Mouse (Mus musculus): ENCODE measurements at regions not wholly inside any gene's neighbourhood (a gene's known extent, or its start where the extent isn't known, plus 50 kb on each side); places are given as distances from the start of the nearest gene placed in this dataset.

DNA sequence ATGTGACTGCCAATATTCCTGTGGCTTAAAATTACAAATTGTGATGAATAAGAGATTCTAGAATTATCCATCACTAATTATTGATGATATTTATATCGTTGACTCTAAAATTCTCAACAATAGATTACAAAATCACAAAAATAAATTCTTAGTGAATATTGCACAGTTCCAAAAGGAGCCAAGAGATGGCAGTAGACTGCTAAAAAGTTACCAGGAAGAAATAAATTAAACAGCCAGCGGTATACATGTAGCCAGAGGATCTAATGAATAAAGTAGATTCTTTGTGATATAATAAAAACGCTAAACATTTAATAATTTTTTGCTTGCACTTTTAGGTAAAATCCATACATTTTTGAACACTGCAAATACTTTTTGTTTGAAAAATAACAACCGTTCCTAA is 294.7 kb downstream of the Lipi start:
- H3K4me1 ChIP-seq (ENCODE audit: control insufficient read depth, insufficient read depth, low read length) = no peaks in the 10 kb centered on the region
- no peaks in the 10 kb centered on the region for H3K27me3 ChIP-seq (ENCODE audit: control insufficient read depth, insufficient read depth, low read length)
- no peak overlapping the region for H3K27ac ChIP-seq (replicated peaks; ENCODE audit: low read depth, low read length)
- no peak overlapping the region for H3K4me3 ChIP-seq (ENCODE audit: low read depth, low read length)
- H3K4me2 ChIP-seq (ENCODE audit: low read depth, severe bottlenecking) = no peak overlapping the region
- no peaks in the 10 kb centered on the region for H3K36me3 ChIP-seq (ENCODE audit: control insufficient read depth, insufficient read depth, low read length)
- ATAC-seq (ENCODE audit: insufficient number of reproducible peaks, low FRiP score, low TSS enrichment, low read depth) = no peak
- WGBS = 49% methylated on average over 4 of the region's 4 CpGs
- no peaks in the 10 kb centered on the region for H3K9me3 ChIP-seq (ENCODE audit: control insufficient read depth, low read length)
- H3K9ac ChIP-seq (ENCODE audit: low read length) = no peak overlapping the region
- no peak for DNase-seq (ENCODE audit: low spot score)

DNA sequence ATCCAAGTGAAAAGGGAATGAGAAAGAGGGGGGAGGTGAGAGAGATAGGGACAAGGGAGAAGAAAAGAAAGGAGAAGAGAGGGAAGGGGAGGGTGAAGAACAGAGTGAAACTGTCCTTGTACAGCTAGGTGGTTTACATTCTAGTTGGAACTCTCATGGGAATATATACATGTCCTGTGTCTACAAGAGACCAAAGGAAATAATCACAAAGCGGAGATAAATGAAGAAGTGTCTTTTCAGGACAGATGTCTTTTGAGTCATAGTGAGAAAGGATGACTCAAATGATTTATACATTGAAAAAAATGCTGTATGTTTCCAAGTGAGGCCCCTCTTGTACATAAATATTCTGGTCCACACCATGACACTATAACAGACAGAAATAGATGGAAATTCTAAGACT is 298.7 kb downstream of the Lipi start:
- H3K27me3 ChIP-seq (ENCODE audit: control insufficient read depth, insufficient read depth, low read length) = no peaks in the 10 kb centered on the region
- H3K4me1 ChIP-seq (ENCODE audit: control insufficient read depth, insufficient read depth, low read length) = no peaks in the 10 kb centered on the region
- DNase-seq (ENCODE audit: low spot score) (no peak), ATAC-seq (ENCODE audit: insufficient number of reproducible peaks, low FRiP score, low TSS enrichment, low read depth) (no peak)
- no peak overlapping the region for H3K9ac ChIP-seq (ENCODE audit: low read length)
- no peak overlapping the region for H3K4me3 ChIP-seq (ENCODE audit: low read depth, low read length)
- H3K4me2 ChIP-seq (ENCODE audit: low read depth, severe bottlenecking) = no peak overlapping the region
- no peaks in the 10 kb centered on the region for H3K9me3 ChIP-seq (ENCODE audit: control insufficient read depth, low read length)
- WGBS = 86% methylated on average over 1 of the region's 1 CpGs
- no peaks in the 10 kb centered on the region for H3K36me3 ChIP-seq (ENCODE audit: control insufficient read depth, insufficient read depth, low read length)
- no peak overlapping the region for H3K27ac ChIP-seq (replicated peaks; ENCODE audit: low read depth, low read length)

- Histone ChIP-seq H3K27me3 (ENCODE audit: control insufficient read depth, insufficient read depth, low read length) (no peaks in the 10 kb centered on the region), H3K27ac (replicated peaks; ENCODE audit: low read depth, low read length) (no peak overlapping the region), H3K4me2 (ENCODE audit: low read depth, severe bottlenecking) (no peak overlapping the region), H3K9me3 (ENCODE audit: control insufficient read depth, low read length) (no peaks in the 10 kb centered on the region), H3K4me3 (ENCODE audit: low read depth, low read length) (no peak overlapping the region), H3K36me3 (ENCODE audit: control insufficient read depth, insufficient read depth, low read length) (no peaks in the 10 kb centered on the region), H3K9ac (ENCODE audit: low read length) (no peak overlapping the region), H3K4me1 (ENCODE audit: control insufficient read depth, insufficient read depth, low read length) (no peaks in the 10 kb centered on the region)
- ATAC-seq (ENCODE audit: insufficient number of reproducible peaks, low FRiP score, low TSS enrichment, low read depth) (no peak), DNase-seq (ENCODE audit: low spot score) (no peak)
- WGBS = 81% methylated on average over 2 of the region's 2 CpGs
These were observed 300.1 kb downstream of the Lipi start for GRCm38 (mm10) chr16:75285811-75286210.

- WGBS = 91% methylated on average over 6 of the region's 6 CpGs
- Histone ChIP-seq H3K4me2 (ENCODE audit: low read depth, severe bottlenecking) (no peak overlapping the region), H3K9me3 (ENCODE audit: control insufficient read depth, low read length) (no peaks in the 10 kb centered on the region), H3K36me3 (ENCODE audit: control insufficient read depth, insufficient read depth, low read length) (no peaks in the 10 kb centered on the region), H3K4me3 (ENCODE audit: low read depth, low read length) (no peak overlapping the region), H3K9ac (ENCODE audit: low read length) (no peak overlapping the region), H3K27me3 (ENCODE audit: control insufficient read depth, insufficient read depth, low read length) (no peaks in the 10 kb centered on the region), H3K4me1 (ENCODE audit: control insufficient read depth, insufficient read depth, low read length) (no peaks in the 10 kb centered on the region), H3K27ac (replicated peaks; ENCODE audit: low read depth, low read length) (no peak overlapping the region)
- ATAC-seq (ENCODE audit: insufficient number of reproducible peaks, low FRiP score, low TSS enrichment, low read depth) = no peak
- no peak for DNase-seq (ENCODE audit: low spot score)
These were observed 322.0 kb downstream of the Lipi start for GRCm38 (mm10) chr16:75263903-75264302.

GRCm38 (mm10) chr16:75254981-75255380 is 330.9 kb downstream of the Lipi start:
- no peak overlapping the region for H3K27ac ChIP-seq (replicated peaks; ENCODE audit: low read depth, low read length)
- ATAC-seq (ENCODE audit: insufficient number of reproducible peaks, low FRiP score, low TSS enrichment, low read depth) (no peak), DNase-seq (ENCODE audit: low spot score) (no peak)
- no peak overlapping the region for H3K9ac ChIP-seq (ENCODE audit: low read length)
- no peaks in the 10 kb centered on the region for H3K27me3 ChIP-seq (ENCODE audit: control insufficient read depth, insufficient read depth, low read length)
- H3K4me1 ChIP-seq (ENCODE audit: control insufficient read depth, insufficient read depth, low read length) = no peaks in the 10 kb centered on the region
- no peaks in the 10 kb centered on the region for H3K9me3 ChIP-seq (ENCODE audit: control insufficient read depth, low read length)
- no peak overlapping the region for H3K4me3 ChIP-seq (ENCODE audit: low read depth, low read length)
- WGBS = 89% methylated on average over 1 of the region's 1 CpGs
- no peak overlapping the region for H3K4me2 ChIP-seq (ENCODE audit: low read depth, severe bottlenecking)
- H3K36me3 ChIP-seq (ENCODE audit: control insufficient read depth, insufficient read depth, low read length) = no peaks in the 10 kb centered on the region

GRCm38 (mm10) chr16:75249170-75249569 is 336.7 kb downstream of the Lipi start:
- no peak for ATAC-seq (ENCODE audit: insufficient number of reproducible peaks, low FRiP score, low TSS enrichment, low read depth)
- Histone ChIP-seq H3K27ac (replicated peaks; ENCODE audit: low read depth, low read length) (no peak overlapping the region), H3K36me3 (ENCODE audit: control insufficient read depth, insufficient read depth, low read length) (no peaks in the 10 kb centered on the region), H3K4me3 (ENCODE audit: low read depth, low read length) (no peak overlapping the region), H3K4me1 (ENCODE audit: control insufficient read depth, insufficient read depth, low read length) (no peaks in the 10 kb centered on the region), H3K4me2 (ENCODE audit: low read depth, severe bottlenecking) (no peak overlapping the region), H3K27me3 (ENCODE audit: control insufficient read depth, insufficient read depth, low read length) (no peaks in the 10 kb centered on the region), H3K9me3 (ENCODE audit: control insufficient read depth, low read length) (no peaks in the 10 kb centered on the region), H3K9ac (ENCODE audit: low read length) (no peak overlapping the region)
- DNase-seq (ENCODE audit: low spot score) = no peak
- 40% methylated on average over 5 of the region's 5 CpGs for WGBS

- Histone ChIP-seq H3K4me2 (ENCODE audit: low read depth, severe bottlenecking) (no peak overlapping the region), H3K27ac (replicated peaks; ENCODE audit: low read depth, low read length) (no peak overlapping the region), H3K9ac (ENCODE audit: low read length) (no peak overlapping the region), H3K27me3 (ENCODE audit: control insufficient read depth, insufficient read depth, low read length) (no peaks in the 10 kb centered on the region), H3K9me3 (ENCODE audit: control insufficient read depth, low read length) (no peaks in the 10 kb centered on the region), H3K4me1 (ENCODE audit: control insufficient read depth, insufficient read depth, low read length) (no peaks in the 10 kb centered on the region), H3K4me3 (ENCODE audit: low read depth, low read length) (no peak overlapping the region), H3K36me3 (ENCODE audit: control insufficient read depth, insufficient read depth, low read length) (no peaks in the 10 kb centered on the region)
- ATAC-seq (ENCODE audit: insufficient number of reproducible peaks, low FRiP score, low TSS enrichment, low read depth) = no peak
- WGBS = 93% methylated on average over 2 of the region's 2 CpGs
- DNase-seq (ENCODE audit: low spot score) = no peak
These were observed 345.5 kb downstream of the Lipi start for GRCm38 (mm10) chr16:75240383-75240782.

DNA sequence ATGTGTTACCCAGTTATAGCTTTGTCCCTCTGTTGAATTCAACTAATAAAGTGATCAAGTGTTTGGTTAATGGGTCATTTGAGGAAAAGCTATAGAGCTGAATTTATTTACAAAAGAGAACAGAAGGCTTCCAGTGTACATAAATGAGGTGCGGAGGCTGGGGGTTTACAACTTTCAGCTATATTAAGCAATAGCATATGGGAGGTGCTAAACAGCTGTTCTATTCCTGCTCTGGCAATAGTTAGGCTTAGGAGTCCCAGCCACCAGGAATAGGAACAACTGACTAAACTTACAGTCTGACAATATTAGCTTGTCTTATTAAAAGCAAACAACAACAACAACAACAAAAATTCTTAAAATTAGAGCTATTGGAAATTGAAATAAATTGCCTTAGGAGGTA is 353.7 kb downstream of the Lipi start:
- Histone ChIP-seq H3K27me3 (ENCODE audit: control insufficient read depth, insufficient read depth, low read length) (no peaks in the 10 kb centered on the region), H3K27ac (replicated peaks; ENCODE audit: low read depth, low read length) (no peak overlapping the region), H3K9ac (ENCODE audit: low read length) (no peak overlapping the region), H3K9me3 (ENCODE audit: control insufficient read depth, low read length) (no peaks in the 10 kb centered on the region), H3K4me3 (ENCODE audit: low read depth, low read length) (no peak overlapping the region), H3K4me2 (ENCODE audit: low read depth, severe bottlenecking) (no peak overlapping the region), H3K4me1 (ENCODE audit: control insufficient read depth, insufficient read depth, low read length) (no peaks in the 10 kb centered on the region), H3K36me3 (ENCODE audit: control insufficient read depth, insufficient read depth, low read length) (no peaks in the 10 kb centered on the region)
- ATAC-seq (ENCODE audit: insufficient number of reproducible peaks, low FRiP score, low TSS enrichment, low read depth) = no peak
- DNase-seq (ENCODE audit: low spot score) = no peak
- 61% methylated on average over 1 of the region's 1 CpGs for WGBS

- no peaks in the 10 kb centered on the region for H3K9me3 ChIP-seq (ENCODE audit: control insufficient read depth, low read length)
- no peaks in the 10 kb centered on the region for H3K4me1 ChIP-seq (ENCODE audit: control insufficient read depth, insufficient read depth, low read length)
- ATAC-seq (ENCODE audit: insufficient number of reproducible peaks, low FRiP score, low TSS enrichment, low read depth) (no peak), DNase-seq (ENCODE audit: low spot score) (no peak)
- no peak overlapping the region for H3K4me3 ChIP-seq (ENCODE audit: low read depth, low read length)
- H3K4me2 ChIP-seq (ENCODE audit: low read depth, severe bottlenecking) = no peak overlapping the region
- no peak overlapping the region for H3K9ac ChIP-seq (ENCODE audit: low read length)
- 82% methylated on average over 2 of the region's 2 CpGs for WGBS
- no peaks in the 10 kb centered on the region for H3K27me3 ChIP-seq (ENCODE audit: control insufficient read depth, insufficient read depth, low read length)
- H3K36me3 ChIP-seq (ENCODE audit: control insufficient read depth, insufficient read depth, low read length) = no peaks in the 10 kb centered on the region
- no peak overlapping the region for H3K27ac ChIP-seq (replicated peaks; ENCODE audit: low read depth, low read length)
These were observed 392.5 kb downstream of the Lipi start for GRCm38 (mm10) chr16:75193404-75193803.
